Comparison of ENCODE assay signal across 9 mouse cellular contexts in the genomic region with DNA sequence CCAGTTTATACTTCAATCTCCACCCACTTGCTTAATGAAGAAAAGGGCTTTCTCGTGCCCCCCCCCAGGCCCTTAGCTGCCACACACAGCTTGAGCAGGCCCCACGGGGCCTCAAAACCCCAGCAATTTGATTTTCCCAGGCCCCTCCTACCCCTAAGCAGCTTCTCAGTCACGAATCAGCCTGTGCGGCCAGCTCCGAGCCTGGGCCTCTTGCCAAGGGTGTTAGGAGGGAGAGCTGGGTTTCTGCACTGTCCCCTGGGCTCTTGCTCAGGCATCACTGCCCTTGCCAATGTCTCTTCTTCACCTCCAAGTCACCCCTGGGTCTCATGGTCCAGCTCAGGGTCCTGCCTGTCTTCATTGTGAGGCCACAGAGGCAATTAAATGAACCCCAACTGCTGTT. TPM values are rescaled to one million over a fixed set of nuclear protein-coding genes. Genes with fewer than 3 reads are reported as not detected.
A peak's percentile ranks its signal among the peaks of the same experiment; 100 is the strongest.
DNase-seq lines count a peak whose midpoint lies in the region; ATAC-seq lines count a peak whose summit lies in the region.
"Had no signal": no experiment of that assay in that cellular context is flagged by ENCODE, and none has a peak within 500 bp of the region (broad histone marks: within the 10 kb centered on the region; RNA-seq: fewer than 3 reads in every experiment).

No protein-coding gene starts in this region.

- intact Hi-C loops in heart, postnatal 25 days (cut with DNase I), result no loop called here

- H3K27me3 ChIP-seq in hindbrain, embryonic 15.5 days, result no peaks in the 10 kb centered on the region
- H3K27me3 ChIP-seq in hindbrain, embryonic 11.5 days (ENCODE audit: control insufficient read depth, insufficient read depth, low read length), result no peaks in the 10 kb centered on the region
- no peaks in the 10 kb centered on the region for H3K27me3 ChIP-seq in embryonic facial prominence, embryonic 12.5 days
- no peaks in the 10 kb centered on the region for H3K27me3 ChIP-seq in midbrain, embryonic 14.5 days (ENCODE audit: control insufficient read depth, insufficient read depth, low read length)
- H3K27me3 ChIP-seq: midbrain, embryonic 12.5 days had no signal

- H3K36me3 ChIP-seq in hindbrain, embryonic 15.5 days, result no peaks in the 10 kb centered on the region
- H3K36me3 ChIP-seq in hindbrain, embryonic 11.5 days (ENCODE audit: control insufficient read depth, insufficient read depth, low read length), result no peaks in the 10 kb centered on the region
- no peaks in the 10 kb centered on the region for H3K36me3 ChIP-seq in embryonic facial prominence, embryonic 12.5 days
- H3K36me3 ChIP-seq in midbrain, embryonic 14.5 days (ENCODE audit: control insufficient read depth, insufficient read depth, low read length), result no peaks in the 10 kb centered on the region
- H3K36me3 ChIP-seq: midbrain, embryonic 12.5 days had no signal

- peaks cover 11% of the 10 kb centered on the region for H3K4me1 ChIP-seq in hindbrain, embryonic 15.5 days (replicated peaks)
- no peaks in the 10 kb centered on the region for H3K4me1 ChIP-seq in hindbrain, embryonic 11.5 days (replicated peaks; ENCODE audit: control insufficient read depth, insufficient read depth, low read length)
- H3K4me1 ChIP-seq in embryonic facial prominence, embryonic 12.5 days, result peaks cover 20% of the 10 kb centered on the region
- no peaks in the 10 kb centered on the region for H3K4me1 ChIP-seq in midbrain, embryonic 14.5 days (ENCODE audit: control insufficient read depth, insufficient read depth, low read length)

- no peak overlapping the region for H3K9ac ChIP-seq in hindbrain, embryonic 15.5 days
- no peak overlapping the region for H3K9ac ChIP-seq in hindbrain, embryonic 11.5 days (ENCODE audit: low read depth, low read length)
- no peak overlapping the region for H3K9ac ChIP-seq in embryonic facial prominence, embryonic 12.5 days
- no peak overlapping the region for H3K9ac ChIP-seq in midbrain, embryonic 14.5 days (replicated peaks; ENCODE audit: low read length)
- H3K9ac ChIP-seq: midbrain, embryonic 12.5 days had no signal

- no peaks in the 10 kb centered on the region for H3K9me3 ChIP-seq in hindbrain, embryonic 15.5 days
- H3K9me3 ChIP-seq in hindbrain, embryonic 11.5 days (ENCODE audit: control insufficient read depth, low read length), result no peaks in the 10 kb centered on the region
- H3K9me3 ChIP-seq in embryonic facial prominence, embryonic 12.5 days, result no peaks in the 10 kb centered on the region
- no peaks in the 10 kb centered on the region for H3K9me3 ChIP-seq in midbrain, embryonic 14.5 days (ENCODE audit: control insufficient read depth, low read length)
- H3K9me3 ChIP-seq: midbrain, embryonic 12.5 days had no signal

- H3K27ac ChIP-seq in hindbrain, embryonic 15.5 days (replicated peaks), result no peak overlapping the region
- no peak overlapping the region for H3K27ac ChIP-seq in hindbrain, embryonic 11.5 days (ENCODE audit: low read depth, low read length)
- no peak overlapping the region for H3K27ac ChIP-seq in embryonic facial prominence, embryonic 12.5 days
- no peak overlapping the region for H3K27ac ChIP-seq in midbrain, embryonic 14.5 days (replicated peaks; ENCODE audit: low read depth, low read length)
- H3K27ac ChIP-seq: midbrain, embryonic 12.5 days had no signal

- no peak for DNase-seq in hindbrain, embryonic 11.5 days (ENCODE audit: low spot score)
- peak; percentile 60 to 84 for DNase-seq in adrenal gland, adult (ENCODE audit: inconsistent age in 2 of 2, low spot score in 1 of 2)
- DNase-seq in heart, postnatal 25 days (ENCODE audit: low spot score), result peak; percentile 63
- DNase-seq in midbrain, embryonic 14.5 days, result peak; percentile 70
- no peak for DNase-seq in T-cell, adult 2 months (ENCODE audit: low spot score)
- DNase-seq in embryo, embryonic 10 days (ENCODE audit: low spot score), result no peak

- 34% methylated on average over 5 of the region's 5 CpGs for WGBS in hindbrain, embryonic 15.5 days
- WGBS in hindbrain, embryonic 11.5 days, result 59% methylated on average over 5 of the region's 5 CpGs
- 26% methylated on average over 5 of the region's 5 CpGs for WGBS in embryonic facial prominence, embryonic 12.5 days
- 26% methylated on average over 5 of the region's 5 CpGs for WGBS in midbrain, embryonic 14.5 days

- no peak overlapping the region for H3K4me2 ChIP-seq in hindbrain, embryonic 15.5 days
- H3K4me2 ChIP-seq in hindbrain, embryonic 11.5 days (replicated peaks; ENCODE audit: low read depth, low read length), result no peak overlapping the region
- no peak overlapping the region for H3K4me2 ChIP-seq in embryonic facial prominence, embryonic 12.5 days (replicated peaks)
- no peak overlapping the region for H3K4me2 ChIP-seq in midbrain, embryonic 14.5 days (ENCODE audit: low read length)
- H3K4me2 ChIP-seq: midbrain, embryonic 12.5 days had no signal

- no peak overlapping the region for H3K4me3 ChIP-seq in hindbrain, embryonic 15.5 days
- H3K4me3 ChIP-seq in hindbrain, embryonic 11.5 days (ENCODE audit: low read depth, low read length), result no peak overlapping the region
- no peak overlapping the region for H3K4me3 ChIP-seq in embryonic facial prominence, embryonic 12.5 days
- no peak overlapping the region for H3K4me3 ChIP-seq in midbrain, embryonic 14.5 days (replicated peaks; ENCODE audit: low read depth, low read length)
- H3K4me3 ChIP-seq: midbrain, embryonic 12.5 days had no signal

- peak; percentile 51; the same call in 1 of the 2 replicates for ATAC-seq in hindbrain, embryonic 15.5 days (ENCODE audit: low FRiP score, low read depth)
- ATAC-seq in hindbrain, embryonic 11.5 days (ENCODE audit: low FRiP score), result no peak
- ATAC-seq in embryonic facial prominence, embryonic 12.5 days (ENCODE audit: insufficient number of reproducible peaks, insufficient read depth, low FRiP score, low TSS enrichment), result peak; percentile 49; the same call in 1 of the 2 replicates
- no peak for ATAC-seq in midbrain, embryonic 14.5 days (ENCODE audit: low FRiP score, low TSS enrichment)

RNA-seq across cellular contexts. Expression of a gene that starts 33.1 kb away (rescaled TPM):
- 0.55 and 0.61 TPM in 2 replicates for polyA plus RNA-seq in hindbrain, embryonic 15.5 days (2015; fragmentation: Nextera tagmentation; extraction: Ambion mirVana)
- polyA plus RNA-seq in hindbrain, embryonic 11.5 days (2014; fragmentation: Nextera tagmentation; extraction: Ambion mirVana), result 0.67 and 1.1 TPM in 2 replicates
- polyA plus RNA-seq in embryonic facial prominence, embryonic 12.5 days (2016; fragmentation: Nextera tagmentation; extraction: Ambion mirVana), result 2.1 and 2.4 TPM in 2 replicates
- 10 to 100 TPM; 19.8 to 24.4 TPM for total RNA-seq in heart, postnatal 25 days (2021)
- polyA plus RNA-seq in midbrain, embryonic 14.5 days (2014; fragmentation: Nextera tagmentation; extraction: Ambion mirVana), result 0.28 and 0.36 TPM in 2 replicates

Comparison
In these comparisons a context has a peak if more than half of its experiments do, and no peak if none do; other contexts are left out.
1. ATAC-seq: peak in hindbrain, embryonic 15.5 days (single experiment) and embryonic facial prominence, embryonic 12.5 days (single experiment); none in hindbrain, embryonic 11.5 days (single experiment) and midbrain, embryonic 14.5 days (single experiment).
2. DNase-seq: peak in adrenal gland, adult (2 of 2), heart, postnatal 25 days (single experiment) and midbrain, embryonic 14.5 days (single experiment); none in hindbrain, embryonic 11.5 days (single experiment), T-cell, adult 2 months (single experiment) and embryo, embryonic 10 days (single experiment).